Mouse (Mus musculus) G1E (cell line): ENCODE data around the gene Vmn1r86. TPM values are rescaled to one million over a fixed set of nuclear protein-coding genes. Genes with fewer than 3 reads are reported as not detected.

Experiments
- ATAC-seq: 2 replicates; pipeline ENCODE4 v1.8.0; 2016; ENCODE audit warnings: mild to moderate bottlenecking; ENCODE audit not compliant: insufficient number of reproducible peaks, poor library complexity, low FRiP score, severe bottlenecking; ENCODE audit errors: extremely low read depth
- DNase-seq: peaks from one replicate; pipeline ENCODE4 v3.0.0; 2012; ENCODE audit warnings: low spot score
- H3K27me3 ChIP-seq: 2 replicates; pipeline ENCODE4 v1.6.1; 2012; ENCODE audit warnings: mild to moderate bottlenecking, low read length, inconsistent platforms; ENCODE audit not compliant: insufficient read depth
- H3K36me3 ChIP-seq: replicated peaks from 2 replicates; pipeline ENCODE3; 2012; ENCODE audit warnings: mild to moderate bottlenecking, inconsistent platforms
- H3K4me1 ChIP-seq: 2 replicates; pipeline ENCODE4 v1.6.1; 2012; ENCODE audit warnings: low read depth, low read length, inconsistent platforms, mixed read lengths; ENCODE audit not compliant: insufficient read depth
- H3K4me3 ChIP-seq: 2 replicates; pipeline ENCODE4 v1.5.1; 2012; ENCODE audit warnings: low read depth, mild to moderate bottlenecking, inconsistent platforms, low read length, moderate library complexity, mixed read lengths
- H3K9me3 ChIP-seq: replicated peaks from 2 replicates; pipeline ENCODE4 v1.6.1; 2012; ENCODE audit warnings: inconsistent platforms
- CTCF ChIP-seq: IDR thresholded peaks from 2 replicates; pipeline ENCODE4 v1.5.1; 2012; ENCODE audit warnings: low read depth, low read length, inconsistent platforms, mixed read lengths
- GATA1 ChIP-seq: IDR thresholded peaks from 2 replicates; pipeline ENCODE4 v1.6.1; 2012; ENCODE audit warnings: borderline replicate concordance, low read length, inconsistent platforms, mixed read lengths
- GATA2 ChIP-seq: IDR thresholded peaks from 2 replicates; pipeline ENCODE4 v1.6.1; 2012; ENCODE audit warnings: low read depth, low read length, inconsistent platforms, borderline replicate concordance
- POLR2AphosphoS5 ChIP-seq: IDR thresholded peaks from 2 replicates; pipeline ENCODE4 v1.6.1; 2012; ENCODE audit warnings: low read depth, low read length, inconsistent platforms; ENCODE audit not compliant: insufficient replicate concordance
- TAL1 ChIP-seq: conservative IDR thresholded peaks from 2 replicates; pipeline ENCODE4 v1.6.1; 2012; ENCODE audit warnings: low read depth, low read length, inconsistent platforms, mixed read lengths
- polyA plus RNA-seq: library from polyadenylated mRNA; stranded (reverse); fragments of >175 nt; gene quantifications from 2 replicates; pipeline ENCODE4 v1.2.3, GENCODE M21; 2012
- total RNA-seq, 2 experiments: library from RNA; stranded (forward) in 1 of 2; stranded (reverse) in 1 of 2; fragments of 200-1000 nt in 1 of 2; fragments of >200 nt in 1 of 2; fragmentation: Nextera tagmentation in 1 of 2; gene quantifications; 2 replicates each; pipeline ENCODE4 v1.2.3; 2014 to 2017

The Vmn1r86 gene
- total and polyA plus RNA-seq, 3 experiments: 0.11 TPM; not detected in 2

GRCm38 (mm10) chr7:13053501-13053900 lies 66.2 kb downstream of the Vmn1r86 start:
- Histone ChIP-seq H3K36me3 (no peaks in the 10 kb centered on the region), H3K9me3 (no peaks in the 10 kb centered on the region), H3K27me3 (peaks cover 25% of the 10 kb centered on the region), H3K4me1 (peaks cover 12% of the 10 kb centered on the region), H3K4me3 (no peak overlapping the region)
- TF ChIP-seq TAL1 (no peak), POLR2AphosphoS5 (no peak), GATA1 (no peak), CTCF (no peak), GATA2 (no peak)
- ATAC-seq (no peak), DNase-seq (no peak)

GRCm38 (mm10) chr7:13053001-13053400 lies 66.7 kb downstream of the Vmn1r86 start:
- Histone ChIP-seq H3K27me3 (peaks cover 25% of the 10 kb centered on the region), H3K4me1 (peaks cover 12% of the 10 kb centered on the region), H3K4me3 (no peak overlapping the region), H3K36me3 (no peaks in the 10 kb centered on the region), H3K9me3 (no peaks in the 10 kb centered on the region)
- no peak for DNase-seq
- ATAC-seq: no peak
- TF ChIP-seq TAL1 (no peak), GATA2 (no peak), GATA1 (no peak), CTCF (no peak), POLR2AphosphoS5 (no peak)

Other genes starting within 250 kb of the Vmn1r86 start
- gene Zfp128, start 238.7 kb downstream of the Vmn1r86 start, total RNA-seq (2014; fragmentation: Nextera tagmentation): 8.3 and 9.3 TPM in 2 replicates
- 3.8 and 4.5 TPM in 2 replicates for gene Zfp128, start 238.7 kb downstream of the Vmn1r86 start, total RNA-seq (2017)
- gene Zfp128, start 238.7 kb downstream of the Vmn1r86 start, polyA plus RNA-seq: 0.61 and 0.72 TPM in 2 replicates
- 23.9 and 25.0 TPM in 2 replicates for gene Zscan22, start 222.1 kb downstream of the Vmn1r86 start, total RNA-seq (2014; fragmentation: Nextera tagmentation)
- 4.1 and 4.5 TPM in 2 replicates for gene Zscan22, start 222.1 kb downstream of the Vmn1r86 start, total RNA-seq (2017)
- gene Zscan22, start 222.1 kb downstream of the Vmn1r86 start, polyA plus RNA-seq: 2.8 and 3.5 TPM in 2 replicates
- gene Rps5, start 197.6 kb downstream of the Vmn1r86 start, total RNA-seq (2014; fragmentation: Nextera tagmentation): 1,720 and 1,839 TPM in 2 replicates
- gene Rps5, start 197.6 kb downstream of the Vmn1r86 start, total RNA-seq (2017): 880 and 1,074 TPM in 2 replicates
- 1,806 and 2,694 TPM in 2 replicates for gene Rps5, start 197.6 kb downstream of the Vmn1r86 start, polyA plus RNA-seq
- 0.29 and 0.98 TPM in 2 replicates for gene Rnf225, start 192.5 kb downstream of the Vmn1r86 start, total RNA-seq (2014; fragmentation: Nextera tagmentation)
- gene Rnf225, start 192.5 kb downstream of the Vmn1r86 start, total RNA-seq (2017): 0.76 and 0.81 TPM in 2 replicates
- 1.0 and 1.3 TPM in 2 replicates for gene Rnf225, start 192.5 kb downstream of the Vmn1r86 start, polyA plus RNA-seq
- gene Zfp324, start 154.1 kb downstream of the Vmn1r86 start, total RNA-seq (2014; fragmentation: Nextera tagmentation): 3.7 and 5.9 TPM in 2 replicates
- gene Zfp324, start 154.1 kb downstream of the Vmn1r86 start, total RNA-seq (2017): 6.2 and 7.0 TPM in 2 replicates
- 2.4 and 2.7 TPM in 2 replicates for gene Zfp324, start 154.1 kb downstream of the Vmn1r86 start, polyA plus RNA-seq
- gene Zfp446, start 142.1 kb downstream of the Vmn1r86 start, total RNA-seq (2014; fragmentation: Nextera tagmentation): 5.9 and 6.1 TPM in 2 replicates
- gene Zfp446, start 142.1 kb downstream of the Vmn1r86 start, total RNA-seq (2017): 3.7 and 4.0 TPM in 2 replicates
- 4.1 and 4.6 TPM in 2 replicates for gene Zfp446, start 142.1 kb downstream of the Vmn1r86 start, polyA plus RNA-seq
- gene Slc27a5, start 121.7 kb downstream of the Vmn1r86 start, total RNA-seq (2014; fragmentation: Nextera tagmentation): not detected in 2 replicates
- 0.12 and 0.22 TPM in 2 replicates for gene Slc27a5, start 121.7 kb downstream of the Vmn1r86 start, total RNA-seq (2017)
- not detected in 2 replicates for gene Slc27a5, start 121.7 kb downstream of the Vmn1r86 start, polyA plus RNA-seq
- 324 and 384 TPM in 2 replicates for gene Trim28, start 120.8 kb downstream of the Vmn1r86 start, total RNA-seq (2014; fragmentation: Nextera tagmentation)
- 506 and 524 TPM in 2 replicates for gene Trim28, start 120.8 kb downstream of the Vmn1r86 start, total RNA-seq (2017)
- 193 and 221 TPM in 2 replicates for gene Trim28, start 120.8 kb downstream of the Vmn1r86 start, polyA plus RNA-seq
- gene Zbtb45, start 109.9 kb downstream of the Vmn1r86 start, total RNA-seq (2014; fragmentation: Nextera tagmentation): 9.6 and 12.6 TPM in 2 replicates
- gene Zbtb45, start 109.9 kb downstream of the Vmn1r86 start, total RNA-seq (2017): 8.7 and 9.0 TPM in 2 replicates
- 99.1 and 126 TPM in 2 replicates for gene Zbtb45, start 109.9 kb downstream of the Vmn1r86 start, polyA plus RNA-seq
- gene Chmp2a, start 85.1 kb downstream of the Vmn1r86 start, total RNA-seq (2014; fragmentation: Nextera tagmentation): 148 and 163 TPM in 2 replicates
- 178 and 188 TPM in 2 replicates for gene Chmp2a, start 85.1 kb downstream of the Vmn1r86 start, total RNA-seq (2017)
- gene Chmp2a, start 85.1 kb downstream of the Vmn1r86 start, polyA plus RNA-seq: 141 and 289 TPM in 2 replicates
- 250 and 290 TPM in 2 replicates for gene Ube2m, start 81.6 kb downstream of the Vmn1r86 start, total RNA-seq (2014; fragmentation: Nextera tagmentation)
- 151 and 162 TPM in 2 replicates for gene Ube2m, start 81.6 kb downstream of the Vmn1r86 start, total RNA-seq (2017)
- gene Ube2m, start 81.6 kb downstream of the Vmn1r86 start, polyA plus RNA-seq: 150 and 170 TPM in 2 replicates
- gene Mzf1, start 65.2 kb downstream of the Vmn1r86 start, total RNA-seq (2014; fragmentation: Nextera tagmentation): not detected in 2 replicates
- gene Mzf1, start 65.2 kb downstream of the Vmn1r86 start, total RNA-seq (2017): 0.17 and 0.22 TPM in 2 replicates
- gene Mzf1, start 65.2 kb downstream of the Vmn1r86 start, polyA plus RNA-seq: 0.07 and 0.11 TPM in 2 replicates
- gene Vmn1r85, start 24.7 kb downstream of the Vmn1r86 start, total RNA-seq (2014; fragmentation: Nextera tagmentation): not detected in 2 replicates
- gene Vmn1r85, start 24.7 kb downstream of the Vmn1r86 start, total RNA-seq (2017): under 0.01 and 0.44 TPM in 2 replicates
- not detected in 2 replicates for gene Vmn1r85, start 24.7 kb downstream of the Vmn1r86 start, polyA plus RNA-seq
- gene Vmn1r87, start 20.2 kb upstream of the Vmn1r86 start, total RNA-seq (2014; fragmentation: Nextera tagmentation): not detected in 2 replicates
- 0.12 and 0.60 TPM in 2 replicates for gene Vmn1r87, start 20.2 kb upstream of the Vmn1r86 start, total RNA-seq (2017)
- not detected in 2 replicates for gene Vmn1r87, start 20.2 kb upstream of the Vmn1r86 start, polyA plus RNA-seq
- gene Vmn1r88, start 39.7 kb upstream of the Vmn1r86 start, total RNA-seq (2014; fragmentation: Nextera tagmentation): not detected in 2 replicates
- gene Vmn1r88, start 39.7 kb upstream of the Vmn1r86 start, total RNA-seq (2017): 0.06 and 0.22 TPM in 2 replicates
- gene Vmn1r88, start 39.7 kb upstream of the Vmn1r86 start, polyA plus RNA-seq: not detected in 2 replicates
- gene Vmn1r89, start 93.1 kb upstream of the Vmn1r86 start, total RNA-seq (2014; fragmentation: Nextera tagmentation): not detected in 2 replicates
- gene Vmn1r89, start 93.1 kb upstream of the Vmn1r86 start, total RNA-seq (2017): 0.27 TPM in 1 of 2 replicates, not detected in the other
- not detected in 2 replicates for gene Vmn1r89, start 93.1 kb upstream of the Vmn1r86 start, polyA plus RNA-seq
- 143 and 159 TPM in 2 replicates for gene Lig1, start 157.4 kb upstream of the Vmn1r86 start, total RNA-seq (2014; fragmentation: Nextera tagmentation)
- gene Lig1, start 157.4 kb upstream of the Vmn1r86 start, total RNA-seq (2017): 49.3 and 66.8 TPM in 2 replicates
- 72.8 and 89.3 TPM in 2 replicates for gene Lig1, start 157.4 kb upstream of the Vmn1r86 start, polyA plus RNA-seq
- 9.8 and 15.7 TPM in 2 replicates for gene Zswim9, start 158.8 kb upstream of the Vmn1r86 start, total RNA-seq (2014; fragmentation: Nextera tagmentation)
- gene Zswim9, start 158.8 kb upstream of the Vmn1r86 start, total RNA-seq (2017): 8.7 and 9.7 TPM in 2 replicates
- 1.8 and 2.4 TPM in 2 replicates for gene Zswim9, start 158.8 kb upstream of the Vmn1r86 start, polyA plus RNA-seq
- gene Pla2g4c, start 204.7 kb upstream of the Vmn1r86 start, total RNA-seq (2014; fragmentation: Nextera tagmentation): 0.23 and 1.0 TPM in 2 replicates
- 0.64 and 0.93 TPM in 2 replicates for gene Pla2g4c, start 204.7 kb upstream of the Vmn1r86 start, total RNA-seq (2017)
- 0.03 TPM in 1 of 2 replicates, not detected in the other for gene Pla2g4c, start 204.7 kb upstream of the Vmn1r86 start, polyA plus RNA-seq